Mouse (Mus musculus) MEL (cell line): ENCODE results near the gene Slc44a1.

Source experiments
- CHD2 ChIP-seq: IDR thresholded peaks from 2 replicates; pipeline ENCODE4 v1.6.1; 2011; ENCODE audit warnings: low read length, improper control_type of control experiment
- CTCF ChIP-seq, 3 experiments: IDR thresholded peaks in 2 of 3; conservative IDR thresholded peaks in 1 of 3; 2 replicates each; pipeline ENCODE4 v1.5.1; 2011 to 2012; ENCODE audit warnings: low read length in 3 of 3, low read depth in 2 of 3, mild to moderate bottlenecking in 2 of 3, improper control_type of control experiment in 1 of 3, inconsistent platforms in 1 of 3, mixed read lengths in 1 of 3, moderate library complexity in 1 of 3; ENCODE audit not compliant: control insufficient read depth in 1 of 3, insufficient read depth in 1 of 3, poor library complexity in 1 of 3, severe bottlenecking in 1 of 3
- E2F4 ChIP-seq: IDR thresholded peaks from 2 replicates; pipeline ENCODE4 v1.6.1; 2011; ENCODE audit warnings: low read depth, low read length, improper control_type of control experiment, borderline replicate concordance
- GABPA ChIP-seq: IDR thresholded peaks from 2 replicates; pipeline ENCODE4 v1.6.1; 2012; ENCODE audit warnings: low read depth, mild to moderate bottlenecking, inconsistent platforms, low read length, improper control_type of control experiment, moderate library complexity
- GATA1 ChIP-seq: IDR thresholded peaks from 2 replicates; pipeline ENCODE4 v1.6.1; 2011; ENCODE audit warnings: low read depth, low read length, improper control_type of control experiment
- HCFC1 ChIP-seq: IDR thresholded peaks from 2 replicates; pipeline ENCODE4 v1.6.1; 2012; ENCODE audit warnings: low read depth, mild to moderate bottlenecking, inconsistent platforms, low read length, improper control_type of control experiment, moderate library complexity
- MAFK ChIP-seq: IDR thresholded peaks from 2 replicates; pipeline ENCODE4 v1.6.1; 2011; ENCODE audit warnings: low read depth, mild to moderate bottlenecking, low read length, improper control_type of control experiment, borderline replicate concordance
- POLR2A ChIP-seq, 2 experiments: IDR thresholded peaks; 2 replicates each; pipeline ENCODE4 v1.6.1; 2011 to 2012; ENCODE audit warnings: low read length in 2 of 2, mild to moderate bottlenecking in 2 of 2, control low read depth in 1 of 2, improper control_type of control experiment in 1 of 2, low read depth in 1 of 2, moderate library complexity in 1 of 2; ENCODE audit not compliant: control insufficient read depth in 1 of 2, insufficient read depth in 1 of 2, poor library complexity in 1 of 2
- POLR2AphosphoS5 ChIP-seq: IDR thresholded peaks from 2 replicates; pipeline ENCODE4 v1.6.1; 2012; ENCODE audit warnings: low read depth, borderline replicate concordance, mild to moderate bottlenecking, inconsistent platforms, low read length, moderate library complexity, mixed read lengths
- TAL1 ChIP-seq: IDR thresholded peaks from 2 replicates; pipeline ENCODE4 v1.6.1; 2012; ENCODE audit warnings: mild to moderate bottlenecking, inconsistent platforms, low read length, moderate library complexity, mixed read lengths
- TCF12 ChIP-seq: IDR thresholded peaks from 2 replicates; pipeline ENCODE4 v1.6.1; 2014; ENCODE audit warnings: low read depth, mild to moderate bottlenecking, inconsistent platforms, low read length, improper control_type of control experiment, moderate library complexity
- USF1 ChIP-seq: IDR thresholded peaks from 2 replicates; pipeline ENCODE4 v1.6.1; 2014; ENCODE audit warnings: low read depth, mild to moderate bottlenecking, inconsistent platforms, low read length, improper control_type of control experiment, moderate library complexity
- ZC3H11A ChIP-seq: IDR thresholded peaks from 2 replicates; pipeline ENCODE4 v1.6.1; 2012; ENCODE audit warnings: low read depth, mild to moderate bottlenecking, inconsistent platforms, low read length, improper control_type of control experiment

- no peak for TF ChIP-seq CTCF (IDR thresholded peaks at IDR 0.05 in 2 of 3, conservative IDR thresholded peaks at IDR 0.05 in 1 of 3; ENCODE audit: control insufficient read depth in 1 of 3, insufficient read depth in 1 of 3, low read depth in 2 of 3, low read length in 3 of 3, poor library complexity in 1 of 3, severe bottlenecking in 1 of 3)
- TF ChIP-seq GATA1, result no peak
- no peak for TF ChIP-seq USF1
- no peak for TF ChIP-seq HCFC1
- no peak for TF ChIP-seq E2F4
- no peak for TF ChIP-seq TAL1
- no peak for TF ChIP-seq POLR2AphosphoS5
- TF ChIP-seq CHD2, result no peak
- no peak for TF ChIP-seq TCF12
- no peak for TF ChIP-seq ZC3H11A
- TF ChIP-seq GABPA, result no peak
- no peak for TF ChIP-seq MAFK
- no peak for TF ChIP-seq POLR2A (IDR thresholded peaks at IDR 0.05; ENCODE audit: control insufficient read depth in 1 of 2, insufficient read depth in 1 of 2, low read depth in 1 of 2, low read length in 2 of 2, poor library complexity in 1 of 2)
These were observed 22.5 kb downstream of the Slc44a1 start for GRCm38 (mm10) chr4:53462505-53463251.
